Mouse (Mus musculus) megakaryocyte, adult 5-6 weeks (primary cell): Measurements from ENCODE around the gene Hivep1. TPM values are rescaled to one million over a fixed set of nuclear protein-coding genes. Genes with fewer than 3 reads are reported as not detected.

Source experiments
- ATAC-seq: 2 replicates; pipeline ENCODE4 v1.8.0; 2016; ENCODE audit warnings: mild to moderate bottlenecking, inconsistent platforms; ENCODE audit not compliant: poor library complexity, severe bottlenecking
- total RNA-seq, 2 experiments: library from RNA; stranded (forward) in 1 of 2; stranded (reverse) in 1 of 2; fragments of 153-499, 151-499 nt in 1 of 2; fragments of 221-1000, 200-1000 nt in 1 of 2; gene quantifications; 2 replicates each; pipeline versions ENCODE4 v1.2.3 to v1.2.4; 2015 to 2017

The Hivep1 gene
- total RNA-seq, 2 experiments from 2014 or later = 8.0 to 50.6 TPM

GRCm38 (mm10) chr13:42073285-42073684 is 21.5 kb downstream of the Hivep1 start:
- peak; percentile 25; the same call in 1 of the 2 replicates for ATAC-seq

GRCm38 (mm10) chr13:42075546-42075945 is 23.7 kb downstream of the Hivep1 start:
- peak; percentile 36; the same call in 1 of the 2 replicates for ATAC-seq

GRCm38 (mm10) chr13:42076751-42077302 is 25.0 kb downstream of the Hivep1 start:
- no peak for ATAC-seq

- ATAC-seq = no peak
Measured at GRCm38 (mm10) chr13:42077629-42078028, 25.8 kb downstream of the Hivep1 start.

GRCm38 (mm10) chr13:42080131-42080916 is 28.5 kb downstream of the Hivep1 start:
- ATAC-seq = no peak

- ATAC-seq = no peak
Measured at GRCm38 (mm10) chr13:42088339-42088738, 36.5 kb downstream of the Hivep1 start.

GRCm38 (mm10) chr13:42089025-42089424 is 37.2 kb downstream of the Hivep1 start:
- no peak for ATAC-seq

GRCm38 (mm10) chr13:42090751-42091150 is 38.9 kb downstream of the Hivep1 start:
- ATAC-seq = no peak

- no peak for ATAC-seq
Measured at GRCm38 (mm10) chr13:42092392-42093139, 40.7 kb downstream of the Hivep1 start.

- peak; percentile 54 for ATAC-seq
Measured at GRCm38 (mm10) chr13:42093268-42094042, 41.6 kb downstream of the Hivep1 start.

GRCm38 (mm10) chr13:42095826-42096515 is 44.1 kb downstream of the Hivep1 start:
- peak; percentile 79 for ATAC-seq

- no peak for ATAC-seq
Measured at GRCm38 (mm10) chr13:42097109-42097508, 45.3 kb downstream of the Hivep1 start.

GRCm38 (mm10) chr13:42098522-42098921 is 46.7 kb downstream of the Hivep1 start:
- no peak for ATAC-seq

- no peak for ATAC-seq
Measured at GRCm38 (mm10) chr13:42099523-42099922, 47.7 kb downstream of the Hivep1 start.

- peak; percentile 71 for ATAC-seq
Measured at GRCm38 (mm10) chr13:42101440-42102190, 49.8 kb downstream of the Hivep1 start.

GRCm38 (mm10) chr13:42102980-42103379 is 51.2 kb downstream of the Hivep1 start:
- peak; percentile 90 for ATAC-seq

GRCm38 (mm10) chr13:42103486-42104166 is 51.8 kb downstream of the Hivep1 start:
- ATAC-seq = peak; percentile 24

- ATAC-seq = no peak
Measured at GRCm38 (mm10) chr13:42104371-42104770, 52.5 kb downstream of the Hivep1 start.
